Comparison of ENCODE assay signal across 8 mouse cellular contexts in the genomic region with DNA sequence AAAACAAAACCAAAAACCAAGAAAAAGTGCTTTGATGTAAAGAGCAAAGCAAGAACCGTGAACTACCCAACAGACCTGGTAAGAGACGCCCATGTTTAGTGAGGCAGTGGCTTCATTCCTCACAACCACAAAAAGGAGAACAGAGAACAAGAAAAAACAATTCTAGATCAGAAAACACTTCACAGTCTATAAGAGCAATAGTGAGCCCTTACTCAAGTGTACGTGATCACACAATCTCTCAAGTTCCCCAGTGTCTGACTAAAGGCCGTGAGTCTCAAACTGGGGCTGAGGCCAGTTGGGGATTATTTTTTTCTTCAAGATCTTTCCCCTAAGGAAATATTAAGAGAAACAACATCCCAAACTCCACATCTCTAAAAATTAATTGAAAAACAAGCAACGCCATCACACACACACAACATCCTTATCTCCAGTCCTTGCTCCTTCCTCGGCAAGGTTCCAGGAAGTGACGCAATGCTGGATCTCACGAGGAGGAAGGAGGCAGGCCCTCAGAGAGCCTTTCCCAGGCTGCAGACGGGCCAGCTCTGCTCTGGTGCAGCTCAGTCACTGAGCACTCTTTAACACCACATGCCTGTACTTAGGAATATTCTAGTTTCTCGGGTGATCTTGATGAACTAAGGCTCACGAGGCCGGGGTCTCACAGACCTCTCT. TPM values are rescaled to one million over a fixed set of nuclear protein-coding genes. Genes with fewer than 3 reads are reported as not detected.
A peak's percentile ranks its signal among the peaks of the same experiment; 100 is the strongest.
DNase-seq lines count a peak whose midpoint lies in the region; ATAC-seq lines count a peak whose summit lies in the region.

No protein-coding gene starts in this region.

- no peak overlapping the region for H3K4me2 ChIP-seq in hindbrain, embryonic 14.5 days (replicated peaks)

- no peaks in the 10 kb centered on the region for H3K27me3 ChIP-seq in hindbrain, embryonic 14.5 days (ENCODE audit: control insufficient read depth, insufficient read depth, low read length)

- peak; percentile 36 for DNase-seq in A20 (ENCODE audit: low read depth, low spot score)
- peak; percentile 58 for DNase-seq in ZHBTc4 (ENCODE audit: low read depth, low spot score)
- DNase-seq in gastrocnemius, postnatal 25 days = peak; percentile 81
- peak; percentile 82 to 83 for DNase-seq in kidney, adult 8-10 months
- DNase-seq in lung, postnatal 25 days (ENCODE audit: low spot score) = peak; percentile 96
- DNase-seq in testis, postnatal 10 days (ENCODE audit: low spot score) = peak; percentile 90
- DNase-seq in hindbrain, embryonic 14.5 days (ENCODE audit: low spot score) = no peak
- DNase-seq in cerebellum, adult 8-10 months = no peak

- peaks cover 8% of the 10 kb centered on the region; the same call in 1 of the 2 replicates for H3K9me3 ChIP-seq in hindbrain, embryonic 14.5 days (ENCODE audit: control insufficient read depth, low read length)

- no peaks in the 10 kb centered on the region for H3K36me3 ChIP-seq in hindbrain, embryonic 14.5 days (replicated peaks; ENCODE audit: control insufficient read depth, insufficient read depth)

- peaks cover 1% of the 10 kb centered on the region; the same call in 1 of the 2 replicates for H3K4me1 ChIP-seq in hindbrain, embryonic 14.5 days (replicated peaks; ENCODE audit: control insufficient read depth, insufficient read depth, low read length)

- 85% methylated on average over 12 of the region's 12 CpGs for WGBS in hindbrain, embryonic 14.5 days

- H3K4me3 ChIP-seq in hindbrain, embryonic 14.5 days (replicated peaks; ENCODE audit: low read length) = no peak overlapping the region

- no peak overlapping the region for H3K9ac ChIP-seq in hindbrain, embryonic 14.5 days

- H3K27ac ChIP-seq in hindbrain, embryonic 14.5 days = no peak overlapping the region

- ATAC-seq in hindbrain, embryonic 14.5 days (ENCODE audit: low FRiP score) = no peak

RNA-seq across cellular contexts. Expression of gene Tmod3, which starts 12.4 kb away (rescaled TPM):
- total RNA-seq in gastrocnemius, postnatal 25 days (2021) = 10 to 100 TPM; 19.7 to 25.8 TPM
- 66.2 and 75.2 TPM in 2 replicates for polyA plus RNA-seq in hindbrain, embryonic 14.5 days (2014; fragmentation: Nextera tagmentation; extraction: Ambion mirVana)

Comparison
In these comparisons a context has a peak if more than half of its experiments do, and no peak if none do; other contexts are left out.
1. DNase-seq: peak in A20 (single experiment), ZHBTc4 (single experiment), gastrocnemius, postnatal 25 days (single experiment), kidney, adult 8-10 months (2 of 2), lung, postnatal 25 days (single experiment) and testis, postnatal 10 days (single experiment); none in hindbrain, embryonic 14.5 days (single experiment) and cerebellum, adult 8-10 months (single experiment).